In the genomic region with DNA sequence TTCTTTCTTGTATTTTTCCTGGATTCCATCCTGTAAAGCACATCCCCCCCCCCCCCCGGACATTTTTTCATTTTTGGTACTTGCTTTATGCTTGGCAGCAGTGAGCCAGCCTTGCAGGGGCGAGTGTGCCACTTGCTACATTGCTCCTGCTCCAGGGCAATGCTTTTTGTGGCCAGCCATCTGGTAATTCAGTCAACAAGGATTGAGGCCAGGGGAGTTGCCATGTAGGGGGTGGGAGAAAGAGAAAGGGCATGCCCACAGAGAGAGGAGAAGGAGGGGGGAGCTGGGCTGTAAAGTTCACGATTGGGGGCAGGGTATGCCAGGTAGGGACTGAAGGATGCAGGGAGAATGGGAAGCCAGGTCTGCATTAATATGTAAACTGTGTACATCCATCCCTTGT, we compare ENCODE assay signal across 16 mouse cellular contexts.
DNase-seq lines count a peak whose midpoint lies in the region; ATAC-seq and TF ChIP-seq lines count a peak whose summit lies in the region.
"Had no signal": no experiment of that assay in that cellular context is flagged by ENCODE, and none has a peak within 500 bp of the region (broad histone marks: within the 10 kb centered on the region; RNA-seq: fewer than 3 reads in every experiment).

No protein-coding gene starts in this region.

- 15% methylated on average over 3 of the region's 3 CpGs for WGBS in cerebellum, adult 2 months
- WGBS in midbrain, embryonic 11.5 days, result 71% methylated on average over 3 of the region's 3 CpGs
- WGBS in midbrain, embryonic 13.5 days, result 75% methylated on average over 3 of the region's 3 CpGs

- TF ChIP-seq CTCF in cerebellum, adult 2 months (IDR thresholded peaks at IDR 0.05; ENCODE audit: borderline replicate concordance, insufficient read depth, low read depth, low read length), result no peak

- no peaks in the 10 kb centered on the region for H3K27me3 ChIP-seq in cerebellum, adult 2 months (ENCODE audit: control insufficient read depth, insufficient read depth, low read length)
- H3K27me3 ChIP-seq in midbrain, embryonic 11.5 days (ENCODE audit: control insufficient read depth, insufficient read depth, low read length), result no peaks in the 10 kb centered on the region
- H3K27me3 ChIP-seq in midbrain, embryonic 13.5 days, result no peaks in the 10 kb centered on the region
- H3K27me3 ChIP-seq: forebrain, embryonic 15.5 days; heart, embryonic 13.5 days; hindbrain, embryonic 15.5 days had no signal

- no peaks in the 10 kb centered on the region for H3K9me3 ChIP-seq in midbrain, embryonic 11.5 days (ENCODE audit: control insufficient read depth, low read length)
- H3K9me3 ChIP-seq in midbrain, embryonic 13.5 days, result no peaks in the 10 kb centered on the region
- H3K9me3 ChIP-seq: embryonic facial prominence, embryonic 10.5 days; forebrain, embryonic 15.5 days; heart, embryonic 13.5 days; hindbrain, embryonic 15.5 days had no signal

- TF ChIP-seq POLR2A in cerebellum, adult 2 months (IDR thresholded peaks at IDR 0.05; ENCODE audit: borderline replicate concordance, insufficient read depth, low read length), result no peak

- no peak overlapping the region for H3K4me2 ChIP-seq in midbrain, embryonic 11.5 days
- H3K4me2 ChIP-seq in midbrain, embryonic 13.5 days (replicated peaks), result no peak overlapping the region
- H3K4me2 ChIP-seq: forebrain, embryonic 15.5 days; heart, embryonic 13.5 days; hindbrain, embryonic 15.5 days had no signal

- H3K27ac ChIP-seq in cerebellum, adult 2 months (ENCODE audit: insufficient read depth, low read length), result no peak overlapping the region
- no peak overlapping the region for H3K27ac ChIP-seq in midbrain, embryonic 11.5 days (ENCODE audit: low read depth, low read length)
- no peak overlapping the region for H3K27ac ChIP-seq in midbrain, embryonic 13.5 days
- H3K27ac ChIP-seq: embryonic facial prominence, embryonic 10.5 days; forebrain, embryonic 15.5 days; hindbrain, embryonic 15.5 days had no signal

- H3K36me3 ChIP-seq in midbrain, embryonic 11.5 days (ENCODE audit: control insufficient read depth, insufficient read depth, low read length), result no peaks in the 10 kb centered on the region
- 0 out of 2 replicates have a peak, but pooled peaks cover 3% of the 10 kb centered on the region for H3K36me3 ChIP-seq in midbrain, embryonic 13.5 days
- H3K36me3 ChIP-seq: embryonic facial prominence, embryonic 10.5 days; forebrain, embryonic 15.5 days; heart, embryonic 13.5 days; hindbrain, embryonic 15.5 days had no signal

- no peak overlapping the region for H3K9ac ChIP-seq in midbrain, embryonic 11.5 days (ENCODE audit: low read length)
- H3K9ac ChIP-seq in midbrain, embryonic 13.5 days (replicated peaks), result no peak overlapping the region
- H3K9ac ChIP-seq: forebrain, embryonic 15.5 days; heart, embryonic 13.5 days; hindbrain, embryonic 15.5 days had no signal

- peak; percentile 20 to 48 for DNase-seq in cerebellum, adult 2 months
- no peak for DNase-seq in cerebellum, adult 8-10 months
- DNase-seq in midbrain, embryonic 11.5 days (ENCODE audit: low spot score, missing footprints), result peak; percentile 39
- peak; percentile 48 to 59 for DNase-seq in cerebellum, postnatal 10 days
- DNase-seq in thymus, postnatal 4 days, result no peak
- no peak for DNase-seq in B cell, adult 2 months
- DNase-seq: adrenal gland, adult 8-10 months; adrenal gland, postnatal 36 days; gastrocnemius, postnatal 14 days; heart, postnatal 36 days; kidney, adult 9 months had no signal

- ATAC-seq in midbrain, embryonic 11.5 days (ENCODE audit: low FRiP score), result no peak
- no peak for ATAC-seq in midbrain, embryonic 13.5 days

- H3K4me1 ChIP-seq in cerebellum, adult 2 months (ENCODE audit: control insufficient read depth, insufficient read depth, low read length), result peaks cover 30% of the 10 kb centered on the region
- H3K4me1 ChIP-seq in midbrain, embryonic 11.5 days (ENCODE audit: control insufficient read depth, insufficient read depth, low read length), result peaks cover 6% of the 10 kb centered on the region; the same call in 1 of the 2 replicates
- peaks cover 22% of the 10 kb centered on the region for H3K4me1 ChIP-seq in midbrain, embryonic 13.5 days (replicated peaks)

- no peak overlapping the region for H3K4me3 ChIP-seq in cerebellum, adult 2 months (replicated peaks; ENCODE audit: insufficient read depth, low read depth, low read length)
- no peak overlapping the region for H3K4me3 ChIP-seq in midbrain, embryonic 11.5 days (ENCODE audit: low read depth, low read length)
- no peak overlapping the region for H3K4me3 ChIP-seq in midbrain, embryonic 13.5 days (replicated peaks)
- H3K4me3 ChIP-seq: embryonic facial prominence, embryonic 10.5 days; forebrain, embryonic 15.5 days; heart, embryonic 13.5 days; hindbrain, embryonic 15.5 days had no signal

Comparison
In these comparisons a context has a peak if more than half of its experiments do, and no peak if none do; other contexts are left out.
1. DNase-seq: peak in cerebellum, adult 2 months (2 of 2), midbrain, embryonic 11.5 days (single experiment) and cerebellum, postnatal 10 days (2 of 2); none in cerebellum, adult 8-10 months (single experiment), thymus, postnatal 4 days (single experiment) and B cell, adult 2 months (0 of 2).